Comparison of ENCODE assay signal across 8 mouse cellular contexts in genomic region chr16:19883776-19884513, GRCm38 (mm10).
DNase-seq lines count a peak whose midpoint lies in the region; ATAC-seq and TF ChIP-seq lines count a peak whose summit lies in the region.

No protein-coding gene starts in this region.

- no peak overlapping the region for H3K4me3 ChIP-seq in left cerebral cortex, adult 2 months
- no peak overlapping the region for H3K4me3 ChIP-seq in hindbrain, embryonic 16.5 days (ENCODE audit: low read length)
- no peak overlapping the region for H3K4me3 ChIP-seq in macrophage (ENCODE audit: inconsistent target)
- H3K4me3 ChIP-seq in stomach, embryonic 15.5 days (replicated peaks): no peak overlapping the region

- peak overlapping the region; percentile 50 for H3K27ac ChIP-seq in left cerebral cortex, adult 2 months
- H3K27ac ChIP-seq in hindbrain, embryonic 16.5 days (ENCODE audit: low read depth, low read length): peak overlapping the region; percentile 4; the same call in 1 of the 2 replicates
- peak overlapping the region; percentile 32 for H3K27ac ChIP-seq in macrophage
- H3K27ac ChIP-seq in stomach, embryonic 15.5 days: peak overlapping the region; percentile 68

- intact Hi-C loops in left cerebral cortex, adult 2 months (cut with DNase I): loop anchor here (10.0 kb wide), 1 partner anchor 211 kb away; the partner anchor contains the start of gene Klhl24
- intact Hi-C loops in left cerebral cortex, postnatal 4 days (cut with DNase I): no loop called here

- DNase-seq in left cerebral cortex, adult 2 months (ENCODE audit: extremely low spot score in 1 of 2, low spot score in 2 of 2): no peak
- no peak for DNase-seq in left cerebral cortex, postnatal 4 days
- peak; percentile 7 for DNase-seq in embryo, embryonic 9.5 days (ENCODE audit: extremely low spot score)
- DNase-seq in testis, postnatal 10 days (ENCODE audit: low spot score): no peak
- DNase-seq in natural killer cell, adult 2 months (ENCODE audit: low spot score in 2 of 2): no peak

- TF ChIP-seq CTCF in left cerebral cortex, adult 2 months (IDR thresholded peaks at IDR 0.05): no peak

- peak; percentile 86 for ATAC-seq in hindbrain, embryonic 16.5 days
- ATAC-seq in stomach, embryonic 15.5 days (ENCODE audit: insufficient read depth, low FRiP score, low read depth): peak; percentile 81; the same call in 1 of the 2 replicates

- H3K9me3 ChIP-seq in hindbrain, embryonic 16.5 days (ENCODE audit: control insufficient read depth, low read length): no peaks in the 10 kb centered on the region
- H3K9me3 ChIP-seq in stomach, embryonic 15.5 days: no peaks in the 10 kb centered on the region

- no peaks in the 10 kb centered on the region for H3K27me3 ChIP-seq in hindbrain, embryonic 16.5 days (replicated peaks; ENCODE audit: control insufficient read depth, insufficient read depth, low read length)
- H3K27me3 ChIP-seq in stomach, embryonic 15.5 days (replicated peaks): no peaks in the 10 kb centered on the region

- no peak overlapping the region for H3K9ac ChIP-seq in hindbrain, embryonic 16.5 days (ENCODE audit: low read depth, low read length)
- no peak overlapping the region for H3K9ac ChIP-seq in stomach, embryonic 15.5 days

- H3K4me2 ChIP-seq in hindbrain, embryonic 16.5 days (ENCODE audit: low read length): no peak overlapping the region
- no peak overlapping the region for H3K4me2 ChIP-seq in stomach, embryonic 15.5 days

- WGBS in hindbrain, embryonic 16.5 days: 50% methylated on average over 9 of the region's 9 CpGs
- 53% methylated on average over 9 of the region's 9 CpGs for WGBS in macrophage (ENCODE audit: missing documents)
- WGBS in stomach, embryonic 15.5 days: 38% methylated on average over 9 of the region's 9 CpGs

- no peaks in the 10 kb centered on the region for H3K36me3 ChIP-seq in hindbrain, embryonic 16.5 days (ENCODE audit: control insufficient read depth, insufficient read depth, low read length)
- no peaks in the 10 kb centered on the region for H3K36me3 ChIP-seq in macrophage (ENCODE audit: inconsistent target)
- no peaks in the 10 kb centered on the region for H3K36me3 ChIP-seq in stomach, embryonic 15.5 days

- H3K4me1 ChIP-seq in hindbrain, embryonic 16.5 days (ENCODE audit: control insufficient read depth, insufficient read depth, low read depth, low read length): no peaks in the 10 kb centered on the region
- peaks cover 6% of the 10 kb centered on the region; the same call in 1 of the 2 replicates for H3K4me1 ChIP-seq in stomach, embryonic 15.5 days

- no peaks in the 10 kb centered on the region for H3K79me2 ChIP-seq in macrophage (ENCODE audit: inconsistent target)

Comparison
In these comparisons a context has a peak if more than half of its experiments do, and no peak if none do; other contexts are left out.
1. H3K27ac ChIP-seq: peak in every context shown above with its lines; median percentile 68 in stomach, embryonic 15.5 days; 50 in left cerebral cortex, adult 2 months; 32 in macrophage; 4 in hindbrain, embryonic 16.5 days.